Mouse (Mus musculus) testis, adult 2 months (tissue): ENCODE results near the gene Syn3.

Experiments
- CTCF ChIP-seq: fragments of 200-500 bp; IDR thresholded peaks from 2 replicates; pipeline ENCODE4 v1.5.1; 2012; ENCODE audit warnings: low read depth, mild to moderate bottlenecking, inconsistent platforms, low read length, moderate library complexity; ENCODE audit not compliant: control insufficient read depth, insufficient read depth, insufficient replicate concordance
- POLR2A ChIP-seq: fragments of 200-500 bp; IDR thresholded peaks from 2 replicates; pipeline ENCODE4 v1.6.1; 2012; ENCODE audit warnings: low read depth, mild to moderate bottlenecking, inconsistent platforms, low read length, moderate library complexity; ENCODE audit not compliant: control insufficient read depth

DNA sequence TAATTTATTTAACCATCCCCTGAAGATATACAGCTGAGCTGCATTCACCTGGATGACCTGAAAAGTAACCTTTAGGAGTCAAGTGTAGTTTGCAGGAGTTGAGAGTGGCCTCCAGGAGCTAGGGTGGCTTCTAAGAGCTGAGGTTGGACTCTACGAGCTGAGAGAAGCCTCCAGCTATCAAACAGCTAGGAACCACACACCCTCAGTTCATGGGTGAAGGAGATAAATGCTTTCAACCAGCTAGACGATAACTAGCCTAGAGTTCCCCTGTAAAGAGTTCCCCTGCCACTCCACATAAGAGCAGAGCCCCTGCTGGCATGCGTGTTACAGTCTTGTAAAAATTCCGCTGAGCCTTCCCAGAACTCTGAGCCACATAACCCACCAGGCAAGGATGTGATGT, 129.3 kb downstream of the Syn3 start:
- TF ChIP-seq CTCF (no peak), POLR2A (no peak)
